Mouse (Mus musculus): ENCODE measurements around the gene Clrn1. TPM values are rescaled to one million over a fixed set of nuclear protein-coding genes. Genes with fewer than 3 reads are reported as not detected.

Clrn1 gene
- total and polyA plus RNA-seq, 2 experiments from 2014 or later = 3.7 to 7.1 TPM

DNA sequence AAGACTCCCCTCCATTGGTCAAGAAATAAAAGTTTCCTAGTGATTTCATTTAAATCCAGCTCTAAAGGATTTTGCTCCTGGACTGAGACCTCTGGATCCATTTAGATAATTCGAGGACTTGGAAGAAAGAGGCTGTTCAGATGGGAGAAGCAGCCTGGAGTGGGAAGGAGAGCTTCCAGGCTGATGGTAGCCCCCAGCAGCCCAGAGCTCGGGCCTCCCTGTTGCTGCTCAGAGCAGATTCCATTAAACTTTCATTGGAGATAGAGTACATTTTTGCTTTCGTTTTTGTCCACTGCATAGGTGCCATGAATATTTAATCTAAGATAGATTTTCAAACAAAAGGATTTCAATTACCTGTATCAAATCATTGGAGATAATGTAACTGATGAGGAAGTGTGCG lies 62.9 kb downstream of the Clrn1 start, which contains the start of gene Mindy4b-ps:
Mindy4b-ps (minus strand) TSS at position 101 of the 400 bp plus-strand sequence.
- no peak for TF ChIP-seq CTCF (IDR thresholded peaks at IDR 0.05; ENCODE audit: low read depth)
- no peak within 1 kb of the TSS for H3K27ac ChIP-seq
- H3K9me3 ChIP-seq (ENCODE audit: low read length) = no peaks in the 10 kb centered on the region
- no peak for ATAC-seq
- H3K36me3 ChIP-seq (ENCODE audit: insufficient read depth, low read length) = no peaks in the 10 kb centered on the region
- no peak within 1 kb of the TSS for H3K9ac ChIP-seq (replicated peaks; ENCODE audit: low read length)
- WGBS = 68% methylated on average over 4 of the region's 4 CpGs
- no peak for DNase-seq (ENCODE audit: low spot score)
- no peak within 1 kb of the TSS for H3K4me2 ChIP-seq (ENCODE audit: low read depth, low read length)
- no peaks in the 10 kb centered on the region for H3K27me3 ChIP-seq (ENCODE audit: insufficient read depth, low read length)
- no peak within 1 kb of the TSS for H3K4me3 ChIP-seq (ENCODE audit: low read length)
- no peaks in the 10 kb centered on the region for H3K4me1 ChIP-seq (ENCODE audit: insufficient read depth, low read length)

GRCm38 (mm10) chr3:58817337-58817736 lies 67.8 kb downstream of the Clrn1 start:
- ATAC-seq (0 out of 2 replicates have a peak, but pooled peaks have one; percentile 15), DNase-seq (ENCODE audit: low spot score) (peak; percentile 53)
- H3K4me2 ChIP-seq (ENCODE audit: low read depth, low read length) = no peak overlapping the region
- no peak overlapping the region for H3K27ac ChIP-seq
- 21% methylated on average over 6 of the region's 6 CpGs for WGBS
- no peaks in the 10 kb centered on the region for H3K27me3 ChIP-seq (ENCODE audit: insufficient read depth, low read length)
- H3K9me3 ChIP-seq (ENCODE audit: low read length) = no peaks in the 10 kb centered on the region
- H3K9ac ChIP-seq (replicated peaks; ENCODE audit: low read length) = no peak overlapping the region
- TF ChIP-seq CTCF (IDR thresholded peaks at IDR 0.05; ENCODE audit: low read depth) = no peak
- H3K36me3 ChIP-seq (ENCODE audit: insufficient read depth, low read length) = no peaks in the 10 kb centered on the region
- H3K4me3 ChIP-seq (ENCODE audit: low read length) = no peak overlapping the region
- no peaks in the 10 kb centered on the region for H3K4me1 ChIP-seq (ENCODE audit: insufficient read depth, low read length)

- ATAC-seq = no peak
- peak; percentile 38 for DNase-seq (ENCODE audit: low spot score)
- 54% methylated on average over 3 of the region's 3 CpGs for WGBS
- no peak overlapping the region for H3K4me2 ChIP-seq (ENCODE audit: low read depth, low read length)
- no peak overlapping the region for H3K27ac ChIP-seq
- H3K27me3 ChIP-seq (ENCODE audit: insufficient read depth, low read length) = no peaks in the 10 kb centered on the region
- H3K9me3 ChIP-seq (ENCODE audit: low read length) = no peaks in the 10 kb centered on the region
- H3K36me3 ChIP-seq (ENCODE audit: insufficient read depth, low read length) = no peaks in the 10 kb centered on the region
- H3K4me1 ChIP-seq (ENCODE audit: insufficient read depth, low read length) = no peaks in the 10 kb centered on the region
- H3K9ac ChIP-seq (replicated peaks; ENCODE audit: low read length) = no peak overlapping the region
- no peak overlapping the region for H3K4me3 ChIP-seq (ENCODE audit: low read length)
- TF ChIP-seq CTCF (IDR thresholded peaks at IDR 0.05; ENCODE audit: low read depth) = no peak
Observed at GRCm38 (mm10) chr3:58814191-58814590, 70.9 kb downstream of the Clrn1 start.

- no peak overlapping the region for H3K27ac ChIP-seq
- 65% methylated on average over 11 of the region's 11 CpGs for WGBS
- no peak overlapping the region for H3K9ac ChIP-seq (replicated peaks; ENCODE audit: low read length)
- no peaks in the 10 kb centered on the region for H3K9me3 ChIP-seq (ENCODE audit: low read length)
- no peak for TF ChIP-seq CTCF (IDR thresholded peaks at IDR 0.05; ENCODE audit: low read depth)
- ATAC-seq (no peak), DNase-seq (ENCODE audit: low spot score) (no peak)
- H3K27me3 ChIP-seq (ENCODE audit: insufficient read depth, low read length) = no peaks in the 10 kb centered on the region
- H3K4me3 ChIP-seq (ENCODE audit: low read length) = no peak overlapping the region
- no peaks in the 10 kb centered on the region for H3K36me3 ChIP-seq (ENCODE audit: insufficient read depth, low read length)
- no peaks in the 10 kb centered on the region for H3K4me1 ChIP-seq (ENCODE audit: insufficient read depth, low read length)
- no peak overlapping the region for H3K4me2 ChIP-seq (ENCODE audit: low read depth, low read length)
Observed at GRCm38 (mm10) chr3:58810353-58810752, 74.8 kb downstream of the Clrn1 start.

DNA sequence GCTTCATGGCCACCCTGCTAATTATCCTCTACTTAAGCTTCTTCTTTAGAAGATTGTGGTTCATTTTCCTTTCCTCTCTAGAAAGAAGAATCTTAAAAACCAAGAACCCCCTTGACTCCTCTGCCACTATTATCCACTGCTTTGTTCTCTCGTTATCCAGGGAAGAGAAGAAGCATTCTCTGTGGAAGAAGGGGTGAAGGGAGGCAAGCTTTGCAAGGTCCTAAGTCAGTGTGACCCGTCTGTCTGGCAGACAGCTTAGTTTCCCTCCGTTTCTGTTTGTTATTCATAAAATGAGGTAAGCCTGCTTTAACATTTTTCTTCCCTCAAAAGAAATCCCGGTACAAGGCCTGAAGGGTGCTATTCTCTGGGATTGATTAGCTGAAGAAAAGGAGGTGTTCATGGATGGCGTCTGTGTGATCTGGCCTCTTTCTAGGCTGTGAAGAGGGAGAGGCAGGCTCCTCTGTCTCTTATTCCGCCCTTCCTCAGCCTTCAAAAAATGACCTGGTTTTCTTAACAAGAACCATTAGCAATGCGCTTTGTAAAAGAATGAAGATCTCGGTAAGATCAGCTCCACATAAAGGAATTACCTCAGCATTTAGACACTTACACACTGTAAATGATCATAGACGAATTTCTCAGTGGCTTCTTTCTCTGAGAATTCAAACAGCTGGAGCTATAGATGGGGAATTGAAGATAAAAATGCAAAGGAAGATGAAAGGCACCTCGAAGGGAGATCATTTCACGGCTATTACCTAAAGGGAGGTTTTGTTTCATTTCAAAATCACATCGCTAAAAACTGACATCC lies 75.8 kb downstream of the Clrn1 start:
- Histone ChIP-seq H3K4me2 (ENCODE audit: low read depth, low read length) (no peak overlapping the region), H3K36me3 (ENCODE audit: insufficient read depth, low read length) (no peaks in the 10 kb centered on the region), H3K4me3 (ENCODE audit: low read length) (no peak overlapping the region), H3K9ac (replicated peaks; ENCODE audit: low read length) (no peak overlapping the region), H3K9me3 (ENCODE audit: low read length) (no peaks in the 10 kb centered on the region), H3K4me1 (ENCODE audit: insufficient read depth, low read length) (no peaks in the 10 kb centered on the region), H3K27me3 (ENCODE audit: insufficient read depth, low read length) (no peaks in the 10 kb centered on the region), H3K27ac (no peak overlapping the region)
- ATAC-seq = no peak
- DNase-seq (ENCODE audit: low spot score) = no peak
- 34% methylated on average over 12 of the region's 12 CpGs for WGBS
- no peak for TF ChIP-seq CTCF (IDR thresholded peaks at IDR 0.05; ENCODE audit: low read depth)

DNA sequence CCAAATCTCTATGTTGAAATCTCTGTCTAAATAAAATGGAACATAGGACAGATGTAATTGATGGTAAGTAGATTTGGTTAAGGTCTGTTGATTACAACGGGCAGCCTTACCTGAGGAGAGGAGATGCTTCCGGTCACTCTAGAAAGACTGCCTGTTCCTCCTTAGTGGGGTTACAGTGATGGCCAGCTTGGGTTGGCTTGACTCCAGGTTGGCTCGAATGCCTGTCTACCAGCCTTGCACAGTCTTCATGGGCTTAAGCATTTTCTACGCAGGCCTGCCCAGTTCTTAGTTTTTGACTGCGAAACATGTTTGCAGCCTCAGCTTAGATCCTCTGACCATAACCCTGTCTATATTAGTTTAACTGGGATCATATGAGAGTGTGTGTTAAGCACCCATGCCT lies 76.5 kb downstream of the Clrn1 start:
- WGBS = 72% methylated on average over 5 of the region's 5 CpGs
- H3K9ac ChIP-seq (replicated peaks; ENCODE audit: low read length) = no peak overlapping the region
- ATAC-seq (no peak), DNase-seq (ENCODE audit: low spot score) (no peak)
- no peak for TF ChIP-seq CTCF (IDR thresholded peaks at IDR 0.05; ENCODE audit: low read depth)
- no peaks in the 10 kb centered on the region for H3K36me3 ChIP-seq (ENCODE audit: insufficient read depth, low read length)
- H3K9me3 ChIP-seq (ENCODE audit: low read length) = no peaks in the 10 kb centered on the region
- H3K27me3 ChIP-seq (ENCODE audit: insufficient read depth, low read length) = no peaks in the 10 kb centered on the region
- no peak overlapping the region for H3K27ac ChIP-seq
- no peak overlapping the region for H3K4me3 ChIP-seq (ENCODE audit: low read length)
- no peaks in the 10 kb centered on the region for H3K4me1 ChIP-seq (ENCODE audit: insufficient read depth, low read length)
- H3K4me2 ChIP-seq (ENCODE audit: low read depth, low read length) = no peak overlapping the region

GRCm38 (mm10) chr3:58804745-58805144 lies 80.4 kb downstream of the Clrn1 start:
- no peak for TF ChIP-seq CTCF (IDR thresholded peaks at IDR 0.05; ENCODE audit: low read depth)
- H3K4me2 ChIP-seq (ENCODE audit: low read depth, low read length) = no peak overlapping the region
- H3K27me3 ChIP-seq (ENCODE audit: insufficient read depth, low read length) = no peaks in the 10 kb centered on the region
- H3K9ac ChIP-seq (replicated peaks; ENCODE audit: low read length) = no peak overlapping the region
- no peak for DNase-seq (ENCODE audit: low spot score)
- H3K4me3 ChIP-seq (ENCODE audit: low read length) = no peak overlapping the region
- no peaks in the 10 kb centered on the region for H3K36me3 ChIP-seq (ENCODE audit: insufficient read depth, low read length)
- no peak overlapping the region for H3K27ac ChIP-seq
- 81% methylated on average over 6 of the region's 6 CpGs for WGBS
- H3K9me3 ChIP-seq (ENCODE audit: low read length) = no peaks in the 10 kb centered on the region
- no peaks in the 10 kb centered on the region for H3K4me1 ChIP-seq (ENCODE audit: insufficient read depth, low read length)
- no peak for ATAC-seq
